Mouse (Mus musculus): Measurements from ENCODE around the gene Doc2a.

DNA sequence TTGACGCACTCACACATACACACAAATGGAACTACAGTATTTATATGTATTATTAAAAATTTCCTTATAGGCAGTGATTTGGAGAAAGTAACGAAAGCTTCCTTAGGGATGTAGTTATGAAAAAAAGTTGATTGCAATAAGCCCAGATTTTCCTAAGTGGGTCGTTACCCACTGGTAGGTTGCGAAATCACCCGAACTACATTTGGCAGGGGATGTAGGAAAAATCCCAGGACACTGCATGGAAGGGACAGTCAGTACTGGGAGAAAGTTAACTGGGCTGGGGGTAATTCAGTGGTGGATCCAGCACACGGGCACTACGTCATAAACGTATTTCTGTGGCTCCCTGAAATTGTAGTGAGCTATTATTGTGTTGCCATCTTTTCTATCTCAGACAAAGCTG, 30.7 kb upstream of the Doc2a start:
- TF ChIP-seq POLR2A (IDR thresholded peaks at IDR 0.05; ENCODE audit: borderline replicate concordance, extremely low read depth, low read depth, low read length), result no peak
- TF ChIP-seq CTCF (IDR thresholded peaks at IDR 0.05; ENCODE audit: insufficient read depth, low read length), result no peak

Data from lung, adult 2 months (tissue).